Mouse (Mus musculus) colon, adult 2 months (tissue): ENCODE measurements around the gene Cnn2. TPM values are rescaled to one million over a fixed set of nuclear protein-coding genes. Genes with fewer than 3 reads are reported as not detected.

Experiments used
- polyA plus RNA-seq: library from polyadenylated mRNA; depleted of rRNA; stranded (reverse); fragments of >200 nt; gene quantifications from 2 replicates; pipeline ENCODE4 v1.2.3, GENCODE M21; 2012; rRNA removed

Cnn2 gene
- polyA plus RNA-seq: 79.8 and 98.8 TPM in 2 replicates

GRCm38 (mm10) chr10:79988506-79989271 lies at the start of gene Cnn2:
Gene Cnn2, plus strand, starts transcription at chr10:79988584.

GRCm38 (mm10) chr10:79959847-79960601 lies 28.4 kb upstream of the Cnn2 start, which contains the start of gene Wdr18:
Gene Wdr18, plus strand, starts transcription at chr10:79960152.

GRCm38 (mm10) chr10:79970415-79971182 lies 17.8 kb upstream of the Cnn2 start, which contains the start of gene Grin3b:
Gene Grin3b, plus strand, starts transcription at chr10:79970715.

GRCm38 (mm10) chr10:79984195-79984816 lies 4.1 kb upstream of the Cnn2 start, which contains the start of gene Tmem259:
Gene Tmem259, minus strand, starts transcription at chr10:79984330.

GRCm38 (mm10) chr10:79996272-79997033 lies 8.1 kb downstream of the Cnn2 start, which contains the start of gene Abca7:
Gene Abca7, plus strand, starts transcription at chr10:79996494.

GRCm38 (mm10) chr10:80016511-80016910 lies 28.1 kb downstream of the Cnn2 start, which contains the start of gene Arhgap45:
Gene Arhgap45, plus strand, starts transcription at chr10:80016653.

GRCm38 (mm10) chr10:80039559-80039979 lies 51.2 kb downstream of the Cnn2 start, which contains the start of gene Polr2e:
Gene Polr2e, minus strand, starts transcription at chr10:80039795.

Other genes with a start within 250 kb of the Cnn2 start
- gene Polrmt, start 242.0 kb upstream of the Cnn2 start, polyA plus RNA-seq: 71.0 and 77.4 TPM in 2 replicates
- 0.13 TPM in 1 of 2 replicates, not detected in the other for gene Fgf22, start 233.5 kb upstream of the Cnn2 start, polyA plus RNA-seq
- 192 and 253 TPM in 2 replicates for gene Rnf126, start 221.6 kb upstream of the Cnn2 start, polyA plus RNA-seq
- 42.9 and 43.6 TPM in 2 replicates for gene Fstl3, start 211.3 kb upstream of the Cnn2 start, polyA plus RNA-seq
- 0.06 and 0.23 TPM in 2 replicates for gene Prss57, start 197.6 kb upstream of the Cnn2 start, polyA plus RNA-seq
- 35.1 and 37.1 TPM in 2 replicates for gene Palm, start 195.0 kb upstream of the Cnn2 start, polyA plus RNA-seq
- gene Misp, start 167.6 kb upstream of the Cnn2 start, polyA plus RNA-seq: 267 and 317 TPM in 2 replicates
- gene Ptbp1, start 134.2 kb upstream of the Cnn2 start, polyA plus RNA-seq: 273 and 314 TPM in 2 replicates
- 2.2 and 2.6 TPM in 2 replicates for gene Prtn3, start 114.1 kb upstream of the Cnn2 start, polyA plus RNA-seq
- gene Plppr3, start 114.0 kb upstream of the Cnn2 start, polyA plus RNA-seq: 4.2 and 6.4 TPM in 2 replicates
- 0.15 TPM in 1 of 2 replicates, not detected in the other for gene Elane, start 102.3 kb upstream of the Cnn2 start, polyA plus RNA-seq
- 295 and 596 TPM in 2 replicates for gene Cfd, start 97.7 kb upstream of the Cnn2 start, polyA plus RNA-seq
- 82.9 and 84.0 TPM in 2 replicates for gene Med16, start 79.7 kb upstream of the Cnn2 start, polyA plus RNA-seq
- gene Gm26602, start 77.7 kb upstream of the Cnn2 start, polyA plus RNA-seq: not detected in 2 replicates
- gene Kiss1r, start 71.6 kb upstream of the Cnn2 start, polyA plus RNA-seq: 9.5 and 12.7 TPM in 2 replicates
- gene R3hdm4, start 67.4 kb upstream of the Cnn2 start, polyA plus RNA-seq: 358 and 384 TPM in 2 replicates
- gene Arid3a, start 61.5 kb upstream of the Cnn2 start, polyA plus RNA-seq: 7.1 and 9.2 TPM in 2 replicates
- gene Wdr18, start 28.4 kb upstream of the Cnn2 start, polyA plus RNA-seq: 43.3 and 45.7 TPM in 2 replicates
- not detected in 2 replicates for gene Grin3b, start 17.9 kb upstream of the Cnn2 start, polyA plus RNA-seq
- gene Tmem259, start 4.3 kb upstream of the Cnn2 start, polyA plus RNA-seq: 384 and 485 TPM in 2 replicates
- 40.3 and 43.6 TPM in 2 replicates for gene Abca7, start 7.9 kb downstream of the Cnn2 start, polyA plus RNA-seq
- gene Arhgap45, start 28.1 kb downstream of the Cnn2 start, polyA plus RNA-seq: 24.6 and 25.0 TPM in 2 replicates
- gene Polr2e, start 51.2 kb downstream of the Cnn2 start, polyA plus RNA-seq: 179 and 185 TPM in 2 replicates
- 332 and 514 TPM in 2 replicates for gene Gpx4, start 58.6 kb downstream of the Cnn2 start, polyA plus RNA-seq
- gene Sbno2, start 117.0 kb downstream of the Cnn2 start, polyA plus RNA-seq: 82.3 and 100 TPM in 2 replicates
- gene Stk11, start 127.2 kb downstream of the Cnn2 start, polyA plus RNA-seq: 125 and 133 TPM in 2 replicates
- gene Atp5d, start 150.0 kb downstream of the Cnn2 start, polyA plus RNA-seq: 2,828 and 3,041 TPM in 2 replicates
- 14.1 and 17.1 TPM in 2 replicates for gene Cbarp, start 152.3 kb downstream of the Cnn2 start, polyA plus RNA-seq
- 174 and 187 TPM in 2 replicates for gene Midn, start 159.7 kb downstream of the Cnn2 start, polyA plus RNA-seq
- 98.7 and 100 TPM in 2 replicates for gene Cirbp, start 177.4 kb downstream of the Cnn2 start, polyA plus RNA-seq
- 18.0 and 23.5 TPM in 2 replicates for gene 1600002K03Rik, start 184.4 kb downstream of the Cnn2 start, polyA plus RNA-seq
- gene Efna2, start 190.9 kb downstream of the Cnn2 start, polyA plus RNA-seq: 3.4 and 3.6 TPM in 2 replicates
- 25.4 and 27.3 TPM in 2 replicates for gene Mum1, start 237.8 kb downstream of the Cnn2 start, polyA plus RNA-seq